Mouse (Mus musculus) limb, embryonic 12.5 days (tissue): ENCODE measurements around the gene Mbtd1. TPM values are rescaled to one million over a fixed set of nuclear protein-coding genes. Genes with fewer than 3 reads are reported as not detected.
A peak's percentile ranks its signal among the peaks of the same experiment; 100 is the strongest.

Experiments used
- ATAC-seq: fragments of 200-750 bp; cut with Nextera tagmentation; 2 replicates; pipeline ENCODE4 v1.8.0; 2017; ENCODE audit warnings: low read depth, moderate TSS enrichment; ENCODE audit not compliant: insufficient number of reproducible peaks, insufficient read depth, low FRiP score, low TSS enrichment
- H3K27ac ChIP-seq: fragments of 300-500 bp; sonication (generic); 2 replicates; pipeline ENCODE4 v1.5.1; 2016; ENCODE audit warnings: mild to moderate bottlenecking, moderate library complexity
- H3K27me3 ChIP-seq: fragments of 300-500 bp; sonication (generic); 2 replicates; pipeline ENCODE4 v1.6.1; 2016; ENCODE audit warnings: mild to moderate bottlenecking, moderate library complexity
- H3K36me3 ChIP-seq: fragments of 300-500 bp; sonication (generic); 2 replicates; pipeline ENCODE4 v1.6.1; 2016; ENCODE audit warnings: mild to moderate bottlenecking, moderate library complexity
- H3K4me1 ChIP-seq: fragments of 300-500 bp; sonication (generic); replicated peaks from 2 replicates; pipeline ENCODE4 v1.6.1; 2016
- H3K4me2 ChIP-seq: fragments of 300-500 bp; sonication (generic); 2 replicates; pipeline ENCODE4 v1.6.1; 2016; ENCODE audit warnings: mild to moderate bottlenecking, moderate library complexity
- H3K4me3 ChIP-seq: fragments of 300-500 bp; sonication (generic); replicated peaks from 2 replicates; pipeline ENCODE4 v1.5.1; 2016; ENCODE audit warnings: mild to moderate bottlenecking
- H3K9ac ChIP-seq: fragments of 300-500 bp; sonication (generic); replicated peaks from 2 replicates; pipeline ENCODE4 v1.6.1; 2016; ENCODE audit warnings: mild to moderate bottlenecking, moderate library complexity
- H3K9me3 ChIP-seq: fragments of 300-500 bp; sonication (generic); 2 replicates; pipeline ENCODE4 v1.6.1; 2016; ENCODE audit warnings: mild to moderate bottlenecking, moderate library complexity
- WGBS: fragments of 180-500 bp; shearing (Covaris S2); methylation state at CpG from one replicate; pipeline ENCODE4 v1.1.7; 2016; 5-methylcytosine and 5-hydroxymethylcytosine counted together
- polyA plus RNA-seq: library from polyadenylated mRNA; unstranded; fragments of >200 nt; fragmentation: Nextera tagmentation; extraction: Ambion mirVana; gene quantifications from 2 replicates; pipeline ENCODE4 v1.2.1, GENCODE M21; 2016

The Mbtd1 gene
- polyA plus RNA-seq, 1 experiment from 2014 or later: 45.2 TPM

DNA sequence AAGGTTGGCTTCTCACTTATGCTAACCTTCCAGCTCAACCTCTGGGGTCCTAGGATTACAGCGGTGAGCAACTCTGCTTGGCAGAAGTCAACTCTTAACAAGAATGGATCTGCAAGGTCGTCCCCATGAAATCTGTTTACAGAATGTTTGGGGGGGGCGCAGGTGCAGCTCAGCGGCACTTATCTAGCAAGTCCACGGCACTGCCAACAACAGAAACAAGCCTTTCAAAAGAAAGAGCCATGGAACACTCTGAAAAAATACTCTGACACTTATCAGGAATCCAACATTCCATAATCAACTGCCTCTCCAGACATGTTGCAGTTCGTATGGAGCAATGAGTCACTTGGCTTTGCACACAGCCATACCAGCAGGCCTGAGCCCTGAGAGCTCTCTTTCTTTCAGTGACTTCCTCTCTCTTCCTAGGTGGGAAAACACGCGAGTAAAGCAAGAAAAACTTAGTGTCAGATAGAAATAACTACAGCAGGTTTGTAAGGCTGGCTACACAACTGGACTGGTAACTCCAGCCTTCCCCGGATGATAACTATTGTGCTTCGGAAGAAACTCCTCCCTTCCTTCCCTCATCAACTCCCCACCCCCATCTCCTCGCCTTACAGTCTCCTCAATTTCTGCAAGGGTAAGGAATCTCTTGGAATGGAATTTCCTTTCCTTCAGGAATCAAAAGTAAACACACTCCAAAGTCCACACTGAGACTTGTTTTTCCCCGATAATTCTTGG, 102.8 kb downstream of the Mbtd1 start:
- H3K4me2 ChIP-seq: no peak overlapping the region
- 66% methylated on average over 12 of the region's 12 CpGs for WGBS
- H3K27me3 ChIP-seq: no peaks in the 10 kb centered on the region
- H3K36me3 ChIP-seq: no peaks in the 10 kb centered on the region
- H3K4me3 ChIP-seq: no peak overlapping the region
- H3K27ac ChIP-seq: no peak overlapping the region
- no peaks in the 10 kb centered on the region for H3K4me1 ChIP-seq
- H3K9ac ChIP-seq: no peak overlapping the region
- ATAC-seq: no peak
- no peaks in the 10 kb centered on the region for H3K9me3 ChIP-seq

DNA sequence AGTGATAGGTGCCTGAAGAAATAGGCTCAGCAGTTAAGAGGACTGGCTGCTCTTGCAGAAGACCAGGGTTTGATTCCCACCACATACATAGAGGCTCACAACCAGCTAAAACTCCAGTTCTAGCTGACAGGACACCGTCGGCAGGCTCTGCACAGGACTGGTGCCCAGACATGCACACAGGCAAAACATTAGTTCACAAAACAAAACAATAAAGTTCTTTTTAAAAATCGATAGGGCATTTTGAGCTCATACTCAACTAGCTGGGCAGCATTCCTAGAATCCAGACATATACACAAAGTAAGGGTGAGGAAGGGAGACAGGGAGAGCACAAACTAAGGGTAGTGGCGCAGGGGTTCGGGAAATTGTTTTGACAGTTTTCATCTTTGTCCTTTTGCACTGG, 108.9 kb downstream of the Mbtd1 start:
- H3K27ac ChIP-seq: no peak overlapping the region
- peak overlapping the region; percentile 87 for H3K4me2 ChIP-seq
- H3K9me3 ChIP-seq: no peaks in the 10 kb centered on the region
- H3K4me1 ChIP-seq: peaks cover 14% of the 10 kb centered on the region
- peak overlapping the region; percentile 88; the same call in 1 of the 2 replicates for H3K4me3 ChIP-seq
- H3K27me3 ChIP-seq: no peaks in the 10 kb centered on the region
- WGBS: 63% methylated on average over 5 of the region's 5 CpGs
- no peak overlapping the region for H3K9ac ChIP-seq
- H3K36me3 ChIP-seq: no peaks in the 10 kb centered on the region
- ATAC-seq: no peak

DNA sequence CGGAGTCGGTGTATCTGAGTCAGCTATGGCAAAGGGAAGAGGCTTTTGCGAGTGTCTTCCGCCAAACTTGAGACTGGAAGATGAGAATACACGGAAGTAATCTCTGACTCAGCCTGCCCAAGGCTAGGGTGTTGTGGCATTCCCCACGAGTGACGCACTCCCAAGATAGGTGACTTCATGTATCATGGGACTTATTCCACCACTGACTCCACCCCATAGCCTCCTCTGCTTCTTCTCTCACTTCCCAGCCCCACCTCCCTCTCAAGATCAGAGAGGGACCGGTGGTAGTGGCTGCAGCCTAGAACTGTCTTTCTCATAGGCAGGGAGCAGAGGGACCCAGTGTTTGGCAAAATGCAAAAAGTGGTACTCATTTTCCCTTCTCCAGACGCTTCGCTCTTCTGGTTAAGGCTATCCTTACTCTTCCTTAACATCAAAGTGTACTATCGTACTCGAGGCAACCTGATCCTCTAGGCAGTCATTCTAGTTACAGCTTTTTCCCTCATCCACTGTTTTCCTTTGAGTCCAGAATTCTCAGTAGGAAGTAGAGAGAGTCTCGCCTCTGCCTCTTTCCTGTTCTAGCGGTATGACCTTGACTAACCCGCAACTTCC, 109.6 kb downstream of the Mbtd1 start:
- peak; percentile 37 for ATAC-seq
- WGBS: 9% methylated on average over 15 of the region's 15 CpGs
- Histone ChIP-seq H3K4me1 (peaks cover 14% of the 10 kb centered on the region), H3K4me3 (peak overlapping the region; percentile 88), H3K27me3 (no peaks in the 10 kb centered on the region), H3K27ac (peak overlapping the region; percentile 89), H3K4me2 (peak overlapping the region; percentile 87), H3K36me3 (no peaks in the 10 kb centered on the region), H3K9ac (peak overlapping the region; percentile 70), H3K9me3 (no peaks in the 10 kb centered on the region)

DNA sequence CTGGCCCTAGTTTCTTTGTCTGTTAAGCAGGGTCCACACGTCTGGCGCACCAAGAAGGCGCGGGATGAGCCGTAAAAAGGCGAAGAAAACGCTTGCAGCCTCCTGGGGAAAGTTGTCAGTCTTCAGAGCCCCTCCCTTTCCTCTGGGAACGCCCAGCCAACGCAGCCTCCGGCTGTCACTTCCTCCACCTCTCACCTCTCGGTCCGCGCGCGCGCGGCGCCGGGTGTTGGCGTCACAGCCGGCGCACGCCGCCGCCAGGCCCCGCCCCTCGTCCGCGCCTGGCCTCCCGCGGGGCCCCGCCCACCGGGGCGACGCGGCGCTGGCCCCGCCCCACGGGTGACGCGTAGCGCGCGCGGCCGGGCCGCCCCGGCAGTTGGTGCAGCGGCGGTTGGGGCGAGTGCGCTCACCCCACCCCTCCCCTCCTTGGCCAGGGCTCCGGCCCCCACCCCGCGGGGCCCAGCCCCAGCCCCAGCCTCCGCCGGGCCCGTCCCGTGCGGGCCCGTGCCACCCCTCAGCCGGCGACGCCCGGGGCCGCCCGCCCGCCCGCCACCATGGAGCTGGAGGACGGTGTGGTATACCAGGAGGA, 110.2 kb downstream of the Mbtd1 start, which contains the start of gene Spag9:
Gene Spag9 (plus strand): TSS at position 372 of the 586 bp plus-strand sequence.
- H3K27me3 ChIP-seq: no peaks in the 10 kb centered on the region
- H3K36me3 ChIP-seq: no peaks in the 10 kb centered on the region
- peak within 1 kb of the TSS; percentile 88 for H3K4me3 ChIP-seq
- WGBS: under 1% methylated on average over 58 of the region's 70 CpGs
- peak within 1 kb of the TSS; percentile 87 for H3K4me2 ChIP-seq
- H3K27ac ChIP-seq: peak within 1 kb of the TSS; percentile 93
- peaks cover 14% of the 10 kb centered on the region for H3K4me1 ChIP-seq
- H3K9me3 ChIP-seq: no peaks in the 10 kb centered on the region
- peak within 1 kb of the TSS; percentile 89 for H3K9ac ChIP-seq
- peak; percentile 90 for ATAC-seq

Other genes starting within 250 kb of the Mbtd1 start
- 40.3 and 41.3 TPM in 2 replicates for gene Utp18, start 86 bp upstream of the Mbtd1 start, polyA plus RNA-seq
- 197 and 217 TPM in 2 replicates for gene Nme2, start 70.4 kb downstream of the Mbtd1 start, polyA plus RNA-seq
- 446 and 466 TPM in 2 replicates for gene Gm20390, start 82.4 kb downstream of the Mbtd1 start, polyA plus RNA-seq
- 180 and 182 TPM in 2 replicates for gene Nme1, start 82.7 kb downstream of the Mbtd1 start, polyA plus RNA-seq
- 45.2 and 53.8 TPM in 2 replicates for gene Spag9, start 110.2 kb downstream of the Mbtd1 start, polyA plus RNA-seq